Mouse (Mus musculus): Measurements from ENCODE around the gene Traf4. TPM values are rescaled to one million over a fixed set of nuclear protein-coding genes. Genes with fewer than 3 reads are reported as not detected.
A peak's percentile ranks its signal among the peaks of the same experiment; 100 is the strongest.

Traf4 gene
- total RNA-seq, 2 experiments from 2014 or later = 52.2 to 53.0 TPM

DNA sequence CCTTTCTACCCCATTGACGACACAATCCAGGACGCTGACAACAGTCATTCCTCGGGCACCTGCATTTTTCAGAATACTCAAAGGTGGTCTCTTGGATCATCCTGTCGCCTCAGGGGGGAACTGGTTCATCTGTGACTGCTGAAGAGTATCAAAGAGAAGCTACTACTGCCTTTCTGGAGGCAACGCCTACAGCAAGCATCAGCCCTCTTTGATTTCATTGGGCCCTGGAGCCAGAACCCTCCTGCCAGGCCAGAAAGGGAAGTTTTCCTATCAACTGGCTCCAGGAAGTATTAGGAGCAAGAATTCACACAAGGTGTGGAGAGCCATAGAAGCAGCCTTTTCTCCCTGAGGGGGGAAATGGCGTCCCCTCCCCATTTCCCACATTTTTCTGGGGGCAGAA, 1.3 kb upstream of the Traf4 start:
- no peak for DNase-seq

DNA sequence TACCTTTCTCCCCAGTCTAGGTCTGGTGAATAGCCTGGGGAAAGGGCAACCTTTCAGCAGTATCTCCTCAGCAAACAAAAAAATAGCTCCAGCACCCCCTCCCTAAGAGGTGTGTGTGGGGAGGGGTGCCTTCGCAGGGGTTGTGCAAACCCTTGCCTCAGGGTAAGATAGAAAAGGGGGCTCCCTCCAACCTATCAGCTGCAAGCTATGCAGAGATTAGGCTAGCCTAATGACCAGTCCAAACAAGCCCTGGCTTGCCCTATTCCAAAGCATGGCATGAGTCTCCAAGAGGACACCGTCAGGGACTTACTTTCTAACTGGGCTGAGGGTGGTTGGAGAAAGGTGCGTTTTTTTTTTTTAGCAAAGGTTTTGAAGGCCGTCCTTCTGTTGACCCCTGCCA, 772 bp upstream of the Traf4 start:
- DNase-seq = no peak

DNA sequence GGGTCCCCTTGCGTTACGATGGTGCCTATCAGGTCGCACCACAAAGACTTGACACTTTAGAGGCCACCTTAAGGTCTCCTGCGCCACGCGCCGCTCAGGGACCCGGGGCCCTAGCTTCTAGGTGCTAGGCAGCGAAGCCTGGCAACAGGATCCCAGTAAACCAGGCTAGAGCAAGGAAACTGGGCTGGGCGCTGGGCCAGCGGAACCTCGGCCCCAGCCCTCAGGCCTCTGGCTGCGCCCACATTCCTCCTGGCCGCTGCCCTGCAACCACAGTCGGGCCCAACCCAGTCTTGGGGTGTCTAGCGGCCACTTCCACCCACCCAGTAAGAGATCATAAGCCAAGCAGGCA, 346 bp upstream of the Traf4 start:
- peak; percentile 81 for DNase-seq

DNA sequence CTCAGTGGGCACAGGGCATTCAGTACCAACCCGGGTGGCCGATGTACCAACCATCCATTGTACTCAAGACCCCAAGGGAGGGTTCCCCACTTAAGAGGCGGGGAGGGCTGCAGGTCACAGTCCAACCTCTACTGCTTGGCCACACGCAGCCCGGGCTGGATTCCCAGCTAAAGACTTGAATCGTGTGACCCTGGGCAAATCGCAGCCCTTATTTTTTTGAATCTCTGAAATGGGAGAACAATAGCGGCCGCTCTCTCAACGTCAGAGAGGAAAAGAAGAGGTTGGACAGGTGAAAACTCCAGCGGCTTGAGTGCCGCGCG, 825 bp downstream of the Traf4 start:
- no peak for DNase-seq

DNA sequence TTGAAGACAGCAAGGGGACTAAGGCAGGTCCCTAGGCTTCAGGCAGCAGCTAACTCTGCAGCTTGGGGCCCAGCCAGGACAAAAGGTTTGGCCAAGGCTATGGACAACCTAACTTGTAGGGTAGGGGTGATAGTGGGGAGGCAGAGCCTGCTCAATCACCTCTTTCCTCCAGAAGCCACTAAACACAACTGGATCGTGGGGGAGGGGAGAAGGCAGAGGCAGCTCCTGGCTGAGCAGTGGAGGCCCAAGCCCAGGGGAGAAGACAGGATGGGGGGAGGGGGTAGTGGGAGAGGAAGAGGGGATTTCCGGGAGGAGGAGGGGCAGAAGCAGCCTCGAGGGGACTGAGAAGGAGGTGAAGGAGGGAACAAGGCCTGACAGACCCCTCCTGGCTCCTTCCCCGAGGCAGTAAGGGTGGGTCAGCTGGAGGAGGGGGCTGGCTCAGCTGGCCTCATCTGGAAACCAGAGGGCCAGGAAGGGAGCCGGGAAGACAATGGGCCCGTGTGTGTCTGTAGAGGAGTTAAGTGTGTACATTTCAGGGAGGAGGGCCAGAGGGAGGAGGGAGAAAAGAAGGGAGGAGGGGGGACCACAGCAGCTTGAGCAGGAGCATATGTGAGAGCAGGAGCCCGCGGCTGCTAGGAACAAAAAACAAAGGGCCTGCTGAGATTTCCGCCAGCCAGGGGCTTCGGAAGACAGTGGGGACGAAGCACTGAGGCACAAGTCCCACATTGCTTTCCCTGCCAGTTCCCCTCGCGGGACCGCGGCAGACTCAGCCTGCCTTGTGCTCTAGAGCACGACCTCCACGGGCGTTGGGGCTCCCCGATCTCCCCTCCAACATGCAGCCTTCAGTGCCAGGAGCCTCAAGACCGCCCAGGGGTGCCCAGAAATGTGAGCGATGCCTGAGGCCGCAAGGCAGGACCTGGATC, 1.4 kb downstream of the Traf4 start:
- peak; percentile 88 for DNase-seq

DNA sequence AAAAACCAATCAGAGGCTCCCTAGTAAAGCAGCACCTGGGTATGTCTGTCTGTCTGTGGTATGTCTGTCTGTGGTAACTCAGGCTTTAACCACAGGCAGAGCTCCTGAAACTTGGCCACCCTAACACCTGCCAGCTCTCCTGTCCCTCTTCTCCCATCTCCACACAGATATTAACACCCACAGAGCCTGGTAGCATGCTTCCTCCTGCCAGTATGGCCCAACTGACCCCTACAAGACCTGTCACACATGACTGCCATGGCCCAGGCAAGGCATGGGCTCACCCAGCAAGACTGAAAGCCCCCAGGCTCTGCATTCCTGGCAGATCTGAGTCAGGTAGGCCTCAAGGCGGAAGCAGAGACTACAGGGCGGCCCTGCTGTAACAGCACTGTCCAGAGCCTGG, 2.3 kb downstream of the Traf4 start:
- no peak for DNase-seq

DNA sequence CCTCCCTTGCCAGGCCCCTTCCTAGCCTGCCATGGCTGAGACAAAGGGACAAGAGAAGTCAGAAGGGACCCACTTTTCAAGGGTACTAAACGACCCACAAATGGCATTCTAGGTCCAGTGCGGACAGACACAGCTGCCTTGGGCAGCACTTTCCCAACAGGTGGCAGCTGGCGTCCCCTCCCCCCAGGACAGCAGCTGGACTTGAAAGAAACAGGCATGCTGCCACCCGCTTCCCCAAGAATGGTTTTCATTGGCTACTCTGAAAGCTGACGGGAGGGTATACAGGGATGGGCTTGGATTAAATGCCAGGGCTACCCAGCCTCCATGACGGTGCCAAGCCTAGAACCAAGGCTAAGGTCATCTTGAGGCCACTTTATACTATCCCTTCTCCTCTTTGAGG, 2.9 kb downstream of the Traf4 start:
- peak; percentile 82 for DNase-seq

DNA sequence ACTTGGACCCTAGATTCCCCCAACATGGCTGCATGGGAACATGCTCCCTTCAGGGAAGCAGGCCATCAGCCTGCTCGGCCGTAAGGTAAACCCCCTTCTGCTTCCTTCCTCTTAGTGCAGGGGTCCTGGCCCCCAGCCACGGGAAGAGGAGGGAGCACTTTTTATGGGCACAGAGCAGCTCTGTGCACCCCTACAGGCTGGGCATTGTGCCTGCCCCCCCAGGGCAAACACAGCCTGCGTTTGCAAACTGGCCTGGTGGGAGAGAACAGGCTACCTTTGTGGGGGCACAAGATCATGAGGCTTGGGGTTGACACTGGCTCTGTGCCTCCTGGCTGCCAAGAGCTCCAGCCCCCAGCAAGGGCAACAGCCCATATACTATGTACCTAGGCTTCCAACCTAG, 3.4 kb downstream of the Traf4 start:
- no peak for DNase-seq

DNA sequence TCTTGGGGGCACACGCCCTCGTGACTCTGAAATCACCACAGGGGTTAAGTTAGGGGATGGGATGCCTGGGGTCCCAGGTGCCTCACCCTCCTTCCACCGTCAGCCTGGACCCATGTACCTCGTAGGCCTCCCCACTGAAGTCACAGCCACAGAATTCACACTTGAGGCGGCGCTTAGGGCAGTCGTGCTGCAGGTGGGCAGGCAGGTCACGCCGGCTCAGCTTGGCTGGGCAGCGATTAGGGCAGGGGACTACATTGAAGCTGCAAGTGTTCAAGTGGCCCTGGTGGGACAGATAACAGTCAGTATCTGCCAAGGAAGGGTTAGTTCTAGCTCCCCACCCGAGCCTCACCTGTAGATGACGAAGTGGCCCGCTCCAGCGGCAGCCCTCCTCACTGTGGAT, 4.2 kb downstream of the Traf4 start:
- DNase-seq = no peak

DNA sequence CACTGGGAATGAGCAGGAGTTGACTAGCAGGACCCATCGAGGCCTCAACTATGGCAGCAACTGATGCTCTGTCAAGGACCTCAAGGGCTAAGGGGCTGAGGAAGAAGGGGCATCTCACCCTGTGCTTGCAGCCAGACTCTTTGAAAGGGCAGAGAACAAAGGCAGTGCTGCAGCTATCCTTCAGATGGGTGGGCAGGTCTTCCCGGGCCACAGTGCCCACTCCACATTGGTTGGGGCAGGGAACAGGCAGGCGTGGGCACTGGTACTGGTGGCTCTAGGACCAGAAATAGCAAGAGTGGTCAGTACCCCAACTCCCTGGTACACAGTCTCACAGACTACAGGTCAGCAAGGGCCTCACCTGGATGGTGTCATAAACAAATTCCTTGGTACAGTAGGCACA, 4.7 kb downstream of the Traf4 start:
- DNase-seq = no peak

DNA sequence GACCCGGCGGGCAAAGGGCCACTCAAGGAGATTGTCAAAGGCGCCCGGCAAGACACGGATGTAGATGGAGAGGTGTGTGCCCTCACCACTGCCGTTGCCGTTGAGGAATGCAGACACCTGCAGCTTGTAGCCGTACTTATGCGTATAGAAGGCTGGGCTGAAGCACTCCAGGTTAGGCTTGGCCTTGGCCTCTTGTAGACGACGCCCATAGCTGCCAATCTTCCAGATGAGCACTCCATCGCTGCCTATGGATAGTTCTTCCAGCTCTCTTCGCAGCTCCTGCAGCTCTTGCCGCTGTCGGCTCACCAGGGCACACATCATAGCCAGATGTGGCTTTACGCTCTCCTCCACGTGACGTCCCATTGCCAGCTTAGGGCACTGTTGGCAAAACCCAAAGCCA, 5.2 kb downstream of the Traf4 start:
- no peak for DNase-seq

DNA sequence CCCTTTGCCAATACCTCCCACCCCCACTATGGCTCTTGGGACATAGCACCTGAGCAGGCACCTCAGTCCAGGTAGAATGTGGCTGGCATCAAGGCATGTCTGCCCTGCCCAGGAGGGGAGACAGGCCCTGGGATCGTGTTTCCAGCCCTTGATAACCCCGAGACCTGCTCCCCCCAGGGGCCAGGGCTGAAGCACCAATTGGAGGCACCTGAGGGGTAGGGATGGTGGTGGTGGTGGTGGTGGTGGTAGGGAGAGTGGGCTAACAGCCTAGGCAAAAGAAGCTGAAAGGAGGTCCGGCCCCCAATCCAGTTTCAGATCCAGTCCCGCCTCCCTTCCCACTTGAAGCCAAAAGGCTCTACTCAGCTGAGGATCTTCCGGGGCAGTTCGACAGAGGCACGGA, 5.8 kb downstream of the Traf4 start:
- no peak for DNase-seq

DNA sequence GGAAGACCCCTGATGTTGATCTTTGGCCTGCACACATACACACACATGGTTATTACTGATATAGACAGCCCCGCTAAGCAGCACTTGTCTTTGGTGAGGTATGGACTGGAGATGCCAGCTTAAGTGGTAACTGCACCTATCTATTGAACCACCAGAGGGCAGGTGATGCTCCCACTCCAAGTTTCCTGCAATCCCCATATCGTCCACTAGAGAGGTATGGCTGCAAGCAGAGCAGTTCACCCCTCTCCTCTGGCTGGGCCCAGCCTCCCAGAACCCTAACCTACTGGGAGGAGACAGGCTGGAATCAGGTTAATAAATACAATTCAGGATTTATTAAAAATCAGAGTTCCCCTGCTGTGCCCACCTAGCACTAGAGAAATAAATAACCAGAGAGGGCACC, 6.3 kb downstream of the Traf4 start:
- DNase-seq = peak; percentile 85

DNA sequence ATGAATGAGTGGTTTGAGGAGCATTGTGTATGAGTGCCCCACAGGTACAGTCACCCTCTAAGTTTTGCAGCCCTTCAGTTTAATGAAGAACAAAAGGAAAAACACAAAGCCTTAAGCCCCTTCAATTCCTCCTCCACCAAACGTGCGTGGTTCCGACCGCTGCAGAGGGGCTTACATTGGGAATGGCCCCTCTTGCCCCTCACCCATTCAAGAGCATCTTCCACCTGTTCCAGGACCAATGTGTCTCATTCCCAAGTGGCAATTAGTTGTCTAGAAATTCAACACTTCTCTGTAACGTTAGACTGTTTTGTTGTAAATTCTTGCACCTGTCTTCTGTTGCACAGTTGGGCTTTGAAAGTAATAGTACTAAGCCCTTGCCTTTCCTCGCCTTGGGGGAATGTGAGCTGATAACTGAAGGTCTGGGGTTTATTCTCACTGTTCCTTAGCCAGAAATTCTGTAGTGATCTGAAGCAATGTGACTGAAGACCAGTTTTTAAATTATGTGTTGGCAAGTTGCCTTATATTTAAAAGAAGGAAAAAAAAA, 9.2 kb downstream of the Traf4 start:
- DNase-seq = no peak

DNA sequence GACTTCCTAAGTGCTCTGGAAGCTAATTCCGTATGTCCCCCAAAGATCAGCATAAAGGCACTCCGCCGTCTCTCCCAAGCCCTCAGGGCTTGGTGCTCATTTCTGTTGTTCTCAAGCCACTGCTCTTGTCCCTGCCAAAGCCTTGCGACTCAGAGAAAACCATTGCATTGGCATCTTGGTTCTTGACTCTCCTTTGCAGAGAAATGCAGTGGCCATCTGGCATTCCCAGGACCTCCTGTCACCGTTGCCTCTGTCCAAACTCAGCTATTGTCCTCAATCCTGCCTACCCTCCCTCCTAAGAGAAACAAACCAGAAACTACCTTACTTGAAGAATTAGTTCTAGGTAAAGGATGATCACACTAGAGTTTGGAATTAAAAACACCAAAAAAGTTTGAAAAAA, 9.7 kb downstream of the Traf4 start:
- no peak for DNase-seq

DNA sequence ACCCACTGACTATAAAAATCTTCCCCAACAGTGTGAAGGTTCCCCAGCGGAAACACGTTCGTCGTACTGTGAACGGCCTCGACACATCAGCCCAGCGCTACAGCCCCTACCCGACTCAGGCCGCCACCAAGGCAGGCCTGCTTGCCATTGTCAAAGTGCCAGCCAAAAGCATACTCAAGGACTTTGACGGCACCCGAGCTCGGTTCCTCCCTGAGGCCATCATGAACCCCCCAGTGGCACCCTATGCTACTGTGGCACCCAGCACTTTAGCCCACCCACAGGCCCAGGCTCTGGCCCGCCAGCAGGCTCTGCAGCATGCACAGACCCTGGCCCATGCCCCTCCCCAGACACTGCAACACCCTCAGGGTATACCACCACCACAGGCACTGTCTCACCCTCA, 11.6 kb downstream of the Traf4 start:
- no peak for DNase-seq

DNA sequence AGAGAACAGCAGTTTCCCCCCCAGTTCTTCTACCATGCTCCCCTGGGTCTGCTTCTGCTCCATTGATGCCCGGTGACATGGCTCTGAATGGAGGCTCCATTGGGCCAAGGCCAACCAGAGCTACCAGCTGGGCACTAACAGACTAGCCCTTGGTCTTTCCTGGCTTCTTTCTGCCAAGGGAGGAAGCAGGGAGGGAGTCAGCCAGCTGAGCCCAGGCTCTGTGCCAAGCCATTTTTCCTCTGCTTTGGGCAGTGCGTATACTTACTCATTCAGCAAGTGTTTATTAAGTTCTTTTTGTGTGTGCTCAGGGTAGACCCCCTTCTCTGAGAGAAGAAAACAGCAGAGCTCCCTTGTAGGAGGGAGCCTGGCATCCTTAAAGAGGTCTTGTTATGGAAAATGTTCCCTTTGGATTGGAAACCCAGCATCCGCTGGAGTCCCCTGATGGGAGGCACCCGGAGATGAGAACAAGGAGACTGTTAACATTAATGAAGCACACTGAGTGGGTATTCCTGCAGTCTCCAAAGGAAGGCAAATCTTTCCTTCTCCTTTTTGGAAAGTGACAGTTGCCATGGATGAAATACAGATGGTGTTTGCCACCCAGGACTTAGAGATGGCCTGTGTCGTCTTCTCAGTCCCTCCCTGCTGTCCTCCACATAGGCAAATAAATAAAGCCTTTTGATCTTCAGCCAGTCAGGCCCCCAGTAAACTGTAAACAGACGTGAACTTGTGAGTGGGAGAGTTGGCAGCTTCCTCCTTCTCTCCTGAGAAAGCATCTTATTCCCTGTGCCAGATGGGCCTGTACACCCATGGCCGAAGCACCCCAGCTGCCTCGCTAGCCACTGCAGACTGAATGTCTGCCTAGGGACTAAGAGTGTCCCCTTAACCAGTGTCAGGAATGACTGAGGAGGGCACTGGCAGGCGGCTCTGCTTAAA, 12.8 kb downstream of the Traf4 start:
- DNase-seq = peak; percentile 87

DNA sequence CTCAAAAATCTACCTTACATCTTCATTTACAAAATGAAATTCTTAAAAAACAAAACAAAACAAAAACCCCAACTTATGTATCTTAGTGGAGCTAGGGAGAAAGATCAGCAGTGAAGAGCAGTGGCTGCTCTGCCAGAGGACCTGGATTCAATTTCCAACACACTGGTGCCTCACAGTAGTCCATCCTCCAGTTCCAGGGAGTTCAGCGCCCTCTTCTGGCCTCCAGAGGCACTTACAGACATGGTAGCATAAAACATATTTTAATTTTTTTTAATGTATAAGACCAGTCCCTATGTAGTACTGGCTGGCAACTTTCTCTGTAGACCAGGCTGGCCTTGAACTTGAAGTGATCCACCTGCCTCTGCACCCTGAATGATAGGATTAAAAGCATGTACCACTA, 14.2 kb downstream of the Traf4 start:
- no peak for DNase-seq

DNA sequence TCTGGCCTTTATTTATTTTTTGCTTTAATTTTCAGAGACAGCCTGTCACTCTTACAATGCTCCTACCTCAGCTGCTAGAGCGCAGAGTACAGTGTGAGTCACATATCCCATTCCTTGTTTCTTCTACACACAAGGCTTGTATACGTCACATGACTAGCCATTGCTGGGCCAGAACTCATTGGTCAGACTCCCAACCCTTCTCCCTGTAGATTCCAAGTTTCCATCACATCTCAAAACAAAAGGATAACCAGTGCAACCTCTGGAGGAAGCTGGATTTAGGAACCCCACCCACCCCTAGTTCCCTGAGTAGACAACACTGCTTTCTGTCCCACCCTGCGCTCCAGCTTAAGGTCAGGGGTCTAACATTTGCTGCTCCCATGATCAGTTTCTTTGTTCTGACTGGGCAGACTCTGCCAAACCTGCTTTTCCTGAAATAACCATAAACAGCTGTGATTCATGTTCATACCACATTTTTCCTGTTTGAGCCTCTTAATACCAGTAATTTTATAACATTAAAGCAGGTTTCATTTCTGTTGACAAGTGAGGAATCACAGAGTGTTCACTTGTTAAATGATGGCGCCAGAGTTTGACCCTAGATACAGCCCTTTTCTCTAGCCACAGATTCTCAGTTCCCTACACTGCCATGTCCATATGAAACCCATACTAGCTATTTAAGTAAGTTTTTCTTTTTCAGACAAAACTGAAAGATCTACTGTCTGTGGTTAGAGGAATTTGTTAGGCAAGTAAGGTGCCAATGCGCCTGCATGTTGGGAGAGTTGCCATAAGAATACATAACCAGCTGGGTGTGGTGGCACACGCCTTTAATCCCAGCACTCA, 18.5 kb downstream of the Traf4 start:
- no peak for DNase-seq

DNA sequence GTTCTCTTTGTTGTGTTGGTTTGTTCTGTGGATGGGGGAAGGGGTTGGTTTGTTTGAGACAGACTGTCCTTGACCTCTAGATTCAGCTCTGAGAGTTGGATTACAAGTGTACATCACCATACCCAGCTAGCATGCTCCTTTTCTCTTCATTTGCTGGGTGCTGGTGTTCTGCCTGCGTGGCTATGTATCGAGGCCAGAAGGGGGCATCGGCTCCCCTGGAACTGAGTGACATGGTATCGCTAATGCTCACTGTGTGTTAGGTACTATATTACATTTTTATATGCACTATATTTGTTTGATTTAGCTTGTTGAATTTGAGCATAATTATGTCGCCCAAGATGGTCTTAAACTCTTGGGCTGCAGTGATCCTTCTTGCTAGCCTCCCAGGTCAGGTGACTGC, 19.2 kb downstream of the Traf4 start:
- no peak for DNase-seq

DNA sequence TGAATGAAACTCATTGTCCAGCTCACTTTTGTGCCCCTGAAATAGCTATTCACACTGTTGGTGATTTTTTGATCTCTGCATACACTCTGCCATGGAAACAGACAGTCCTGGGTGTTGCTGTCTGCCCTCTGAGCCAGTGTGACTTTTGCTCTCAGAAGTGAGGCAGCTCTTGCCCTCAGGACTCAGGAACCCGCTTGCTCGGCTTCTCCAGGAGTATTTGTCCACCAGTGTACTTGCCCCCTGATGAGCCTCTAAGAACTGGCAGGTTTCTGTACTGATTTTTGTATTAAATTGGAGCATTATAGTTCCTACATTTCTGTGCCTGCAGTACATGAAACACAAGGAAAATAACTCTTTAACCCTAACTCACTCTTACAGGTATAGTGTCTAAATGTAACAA, 21.9 kb downstream of the Traf4 start:
- no peak for DNase-seq

DNA sequence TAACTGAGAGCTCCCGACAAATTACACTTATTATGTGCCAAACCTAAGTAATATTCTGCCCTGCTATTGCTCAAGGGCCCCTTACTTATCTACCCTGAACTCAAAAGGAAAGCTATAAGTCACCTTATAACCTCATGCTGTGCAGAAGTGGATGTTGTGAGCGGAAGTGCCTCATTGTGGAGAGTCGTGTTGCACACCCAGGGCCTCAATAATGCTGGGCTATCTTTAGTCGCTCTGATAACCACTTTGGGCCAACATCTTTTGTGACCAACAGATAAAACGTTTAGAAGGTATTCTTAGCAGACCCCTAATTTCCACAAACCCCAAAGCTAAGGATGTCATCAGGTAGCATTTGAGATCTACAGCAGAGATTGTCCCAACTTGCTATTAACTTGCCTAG, 24.7 kb downstream of the Traf4 start:
- DNase-seq = no peak

All from adrenal gland, postnatal 10 days (tissue).